Mouse (Mus musculus): Measurements from ENCODE around the gene Serpina12.

DNA sequence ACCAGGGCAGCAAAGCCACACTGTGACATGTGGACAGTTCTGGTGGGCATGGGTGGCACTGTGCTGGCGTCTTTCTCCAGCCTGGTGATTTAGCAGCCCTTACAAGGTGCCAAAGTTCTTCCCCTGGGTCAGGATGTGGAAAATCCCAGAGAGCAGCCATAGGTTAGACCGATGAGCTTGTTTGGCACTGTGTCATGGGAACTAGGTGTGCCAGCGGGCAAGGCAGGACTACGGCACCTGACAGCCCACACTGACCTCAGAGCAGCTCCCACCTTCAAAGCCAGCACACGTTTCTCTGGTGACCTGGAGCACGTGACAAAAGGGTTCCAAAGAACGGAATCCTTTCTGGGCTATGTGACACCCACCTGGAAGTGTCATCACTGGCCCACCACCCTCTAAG lies 13.3 kb upstream of the Serpina12 start:
- TF ChIP-seq MAFK (IDR thresholded peaks at IDR 0.05; ENCODE audit: insufficient read depth, low read depth, low read length) (no peak), ZNF384 (IDR thresholded peaks at IDR 0.05; ENCODE audit: low read depth, low read length) (no peak)
